Mouse (Mus musculus): ENCODE measurements around the gene Plscr3. TPM values are rescaled to one million over a fixed set of nuclear protein-coding genes. Genes with fewer than 3 reads are reported as not detected.
"Not testable (repeated sequence)": the region's sequence is repeated elsewhere in the genome, so short reads cannot be mapped to it uniquely, and the experiment has no call there.

Gene Plscr3
- total RNA-seq, 2 experiments from 2014 or later: 49.2 to 59.2 TPM

DNA sequence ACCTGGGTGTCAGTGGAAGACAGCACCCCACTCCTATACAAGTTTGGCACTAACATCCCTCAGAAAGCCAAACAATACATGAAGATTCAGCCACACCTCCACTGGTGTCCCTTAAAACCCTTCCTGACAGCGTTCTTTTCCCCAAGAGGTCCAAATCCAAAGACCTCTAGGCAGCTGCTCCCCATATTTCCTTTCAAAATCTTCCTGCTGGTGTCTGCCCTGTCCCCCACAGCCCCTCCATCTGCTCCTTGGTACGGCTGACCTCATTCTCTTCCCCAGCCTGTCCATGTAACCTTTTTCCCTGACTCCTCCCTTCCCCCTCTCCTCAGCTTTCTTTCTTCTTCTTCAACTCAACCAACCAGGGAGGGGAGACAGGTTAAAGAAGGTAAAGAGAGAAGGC lies 22.7 kb upstream of the Plscr3 start:
- no peak for DNase-seq

GRCm38 (mm10) chr11:69828832-69829231 lies 17.3 kb upstream of the Plscr3 start:
- DNase-seq: no peak

- DNase-seq: no peak
These were observed 12.6 kb upstream of the Plscr3 start for GRCm38 (mm10) chr11:69833554-69833953.

DNA sequence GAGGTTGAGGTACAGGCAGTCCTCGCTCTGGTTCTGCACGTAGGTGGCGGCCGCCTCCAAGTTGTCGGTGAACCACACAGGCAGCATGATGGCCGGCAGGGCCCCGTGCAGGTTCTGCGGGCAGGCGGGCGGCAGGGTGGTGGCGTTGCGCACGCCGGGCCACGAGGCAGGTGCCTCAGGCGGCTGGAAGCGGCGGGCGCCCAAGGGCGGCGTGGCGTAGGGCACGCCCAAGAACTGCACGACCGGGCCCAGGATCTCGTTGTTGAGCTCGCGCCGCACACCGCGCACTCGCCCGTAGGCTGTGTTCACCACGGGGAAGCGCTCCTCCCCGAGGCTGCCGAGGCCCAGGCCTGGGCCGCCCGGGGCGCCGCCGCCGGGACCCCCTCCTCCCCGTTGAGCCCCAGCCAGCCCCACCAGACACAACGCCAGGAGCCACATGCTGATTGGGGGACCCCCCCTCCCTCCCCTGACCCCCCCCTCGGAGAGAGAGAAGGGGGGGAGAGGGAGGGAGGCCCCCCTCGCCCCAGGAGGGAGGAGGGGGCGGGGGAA lies 12.1 kb upstream of the Plscr3 start:
- DNase-seq: peak; percentile 61

DNA sequence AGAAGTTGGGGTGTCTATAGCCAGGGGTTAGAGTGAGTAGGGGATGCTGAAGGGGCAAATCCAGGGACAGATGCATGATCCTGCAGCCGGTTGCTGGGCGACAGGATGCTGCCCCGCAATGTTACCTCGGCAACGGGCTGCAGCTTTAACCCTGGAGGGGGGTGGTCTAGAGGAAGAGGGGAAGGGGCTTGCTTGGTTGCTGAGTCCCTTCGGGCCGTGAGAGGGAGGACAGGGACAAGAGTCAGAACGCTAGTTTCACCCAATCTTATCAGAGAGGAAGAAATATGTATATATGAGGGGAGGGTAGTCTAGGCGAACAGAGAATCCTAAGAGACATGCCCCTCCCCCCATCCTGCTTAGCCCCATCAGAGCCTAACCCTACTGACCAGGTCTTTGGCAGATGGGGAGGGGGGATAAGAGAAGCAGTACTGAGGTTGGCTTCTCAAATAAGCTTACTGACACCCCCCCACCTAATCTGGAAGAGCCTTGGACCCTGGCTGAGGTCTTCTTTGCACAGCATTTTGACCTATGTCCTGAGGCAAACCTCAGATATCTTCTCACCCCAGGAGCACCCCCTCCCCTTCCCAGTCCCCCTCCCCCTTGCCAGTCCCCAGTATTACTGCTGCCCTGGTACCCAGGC lies 10.7 kb upstream of the Plscr3 start:
- no peak for DNase-seq

GRCm38 (mm10) chr11:69835966-69836335 lies 10.2 kb upstream of the Plscr3 start:
- no peak for DNase-seq

GRCm38 (mm10) chr11:69836703-69837576 lies 9.2 kb upstream of the Plscr3 start:
- peak; percentile 58 for DNase-seq

DNA sequence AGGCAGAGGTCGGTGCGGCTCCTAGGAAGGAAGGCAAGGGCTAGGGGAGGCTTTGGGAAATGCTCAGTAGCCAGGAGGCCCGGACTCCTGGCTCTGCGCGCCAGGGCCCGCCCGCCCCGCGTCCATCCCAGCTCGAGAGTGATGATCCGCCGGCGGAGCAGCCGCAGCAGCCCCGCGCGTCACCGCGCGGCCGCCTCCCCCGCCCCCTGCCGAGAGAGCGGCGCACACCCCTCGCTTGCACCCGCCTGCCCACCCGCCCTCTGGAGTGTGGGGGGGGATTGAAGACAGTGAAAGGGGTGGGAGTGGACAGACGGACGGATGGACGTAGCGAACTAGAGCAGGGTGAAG lies 8.6 kb upstream of the Plscr3 start, which contains the start of gene Nlgn2:
Nlgn2 (minus strand) TSS at position 181 of the 348 bp plus-strand sequence.
- no peak for DNase-seq

- DNase-seq: peak; percentile 94
These were observed 8.0 kb upstream of the Plscr3 start, which contains the start of gene Tmem256 for GRCm38 (mm10) chr11:69837952-69838713. Gene Tmem256, plus strand, starts transcription at chr11:69838514.

GRCm38 (mm10) chr11:69838714-69839104 lies 7.5 kb upstream of the Plscr3 start:
- no peak for DNase-seq

DNA sequence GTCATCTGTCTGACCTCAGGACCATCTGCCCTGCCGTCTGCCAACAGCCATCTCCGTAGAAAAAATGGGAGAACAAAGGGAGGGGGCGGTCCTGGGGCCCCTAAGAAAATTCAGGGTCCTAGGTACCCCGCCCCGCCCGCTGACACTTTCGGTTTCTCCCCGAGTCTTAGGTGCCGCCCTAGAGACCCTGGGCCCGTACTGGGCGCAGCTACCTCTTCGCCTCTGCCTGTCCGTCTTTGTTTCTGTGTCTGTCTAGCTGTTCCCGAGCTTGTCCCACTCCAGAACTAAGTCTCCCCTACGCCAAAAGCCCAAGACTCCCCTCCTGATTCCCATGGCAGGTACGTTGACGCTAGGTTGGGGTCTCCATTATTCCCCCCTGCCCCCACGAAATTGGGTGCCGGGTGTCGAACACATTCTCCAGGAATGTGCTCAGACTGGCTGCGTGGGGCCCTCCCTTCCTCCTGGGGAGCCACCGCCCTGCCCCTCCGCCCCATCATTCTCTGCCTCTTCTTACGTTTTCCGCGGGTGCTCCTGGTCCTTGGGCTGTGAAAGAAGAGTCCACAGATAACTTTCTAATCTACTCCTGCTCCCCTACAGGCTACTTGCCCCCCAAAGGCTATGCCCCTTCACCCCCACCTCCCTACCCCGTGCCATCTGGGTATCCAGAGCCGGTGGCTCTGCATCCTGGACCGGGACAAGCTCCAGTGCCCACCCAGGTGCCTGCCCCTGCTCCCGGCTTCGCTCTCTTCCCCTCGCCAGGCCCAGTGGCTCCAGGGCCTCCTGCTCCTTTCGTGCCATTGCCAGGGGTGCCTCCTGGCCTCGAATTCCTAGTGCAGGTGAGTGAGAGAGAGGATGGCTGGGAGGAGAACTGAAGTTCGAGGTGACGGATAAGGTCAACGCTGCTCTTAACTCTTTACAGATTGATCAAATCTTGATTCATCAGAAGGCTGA lies 837 bp downstream of the Plscr3 start:
- DNase-seq: peak; percentile 48

GRCm38 (mm10) chr11:69848021-69848420 lies 1.8 kb downstream of the Plscr3 start:
- DNase-seq: no peak

DNA sequence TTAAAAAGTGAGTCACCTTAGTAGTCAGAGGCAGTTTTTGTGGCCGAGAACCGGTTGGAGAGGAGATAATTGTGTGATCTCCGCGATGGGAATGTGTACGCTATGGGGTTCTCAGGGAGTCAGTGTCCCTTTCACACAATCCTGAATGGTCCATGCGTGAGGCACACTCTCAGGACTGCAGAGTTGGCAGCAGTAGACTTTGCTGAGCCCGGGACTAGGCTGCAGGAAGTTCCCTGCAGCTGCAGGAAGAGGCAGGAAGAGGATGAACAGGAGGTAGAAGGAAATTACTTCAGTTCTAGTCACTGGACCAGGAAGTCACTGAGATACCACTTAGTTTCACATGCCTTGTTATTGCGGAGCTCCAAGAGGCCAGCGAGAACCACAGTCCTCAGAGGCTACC lies 3.0 kb downstream of the Plscr3 start:
- DNase-seq: no peak

DNA sequence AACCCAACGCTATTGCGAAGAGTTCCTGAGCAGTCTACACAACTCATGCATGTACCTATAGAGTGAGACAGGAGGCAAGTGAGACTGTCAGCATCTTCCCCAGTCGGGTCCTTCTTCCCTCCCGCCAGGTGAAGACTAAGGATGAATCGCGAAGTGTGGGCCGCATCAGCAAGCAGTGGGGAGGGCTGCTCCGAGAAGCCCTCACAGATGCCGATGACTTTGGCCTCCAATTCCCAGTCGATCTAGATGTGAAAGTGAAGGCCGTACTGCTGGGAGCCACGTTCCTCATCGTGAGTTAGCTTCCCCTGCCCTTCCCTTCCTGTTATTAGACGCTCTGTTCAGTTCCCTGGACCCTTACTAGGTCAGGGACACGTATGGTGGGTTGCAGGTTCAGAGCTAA lies 3.7 kb downstream of the Plscr3 start:
- no peak for DNase-seq

DNA sequence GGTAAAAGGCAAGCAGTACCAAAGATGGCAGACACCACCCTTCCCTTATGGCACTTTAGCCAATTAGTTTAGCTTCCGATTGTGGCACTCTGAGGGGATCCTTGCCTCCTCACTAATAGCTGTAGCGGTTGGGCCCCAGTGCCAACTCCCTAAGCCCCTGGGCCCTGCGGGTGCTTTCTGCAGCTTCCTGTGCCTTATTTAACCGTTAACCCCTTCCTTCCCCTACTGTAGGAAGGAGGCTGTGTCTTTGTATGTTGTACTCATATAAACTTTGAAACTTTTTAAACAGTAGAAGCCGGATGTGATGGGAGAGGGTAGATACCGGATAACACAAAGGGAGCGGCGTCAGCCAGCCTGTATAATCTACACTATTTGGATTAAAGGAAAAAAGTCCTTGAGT lies 4.6 kb downstream of the Plscr3 start:
- DNase-seq: no peak

GRCm38 (mm10) chr11:69853994-69854393 lies 7.8 kb downstream of the Plscr3 start:
- DNase-seq: no peak

DNA sequence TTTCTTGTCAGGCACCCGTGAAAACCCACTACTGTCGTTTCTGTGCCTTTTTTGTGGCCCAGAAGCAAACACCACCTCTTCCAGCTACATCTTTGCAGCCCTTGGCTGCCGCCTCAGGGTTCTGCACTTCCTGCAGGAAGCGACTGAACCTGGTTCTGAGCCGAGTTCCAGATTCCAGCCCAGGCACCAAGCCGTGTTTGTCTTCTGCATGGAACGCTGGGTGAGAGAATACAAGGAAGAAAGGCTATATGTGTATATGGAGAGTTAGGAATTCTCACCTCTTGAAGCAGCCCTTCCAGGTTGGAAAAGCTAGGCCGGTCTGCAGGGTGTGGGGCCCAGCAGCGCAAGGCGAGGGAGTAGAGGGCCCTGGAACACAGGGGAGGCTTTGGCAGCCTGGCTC lies 8.5 kb downstream of the Plscr3 start:
- no peak for DNase-seq

DNA sequence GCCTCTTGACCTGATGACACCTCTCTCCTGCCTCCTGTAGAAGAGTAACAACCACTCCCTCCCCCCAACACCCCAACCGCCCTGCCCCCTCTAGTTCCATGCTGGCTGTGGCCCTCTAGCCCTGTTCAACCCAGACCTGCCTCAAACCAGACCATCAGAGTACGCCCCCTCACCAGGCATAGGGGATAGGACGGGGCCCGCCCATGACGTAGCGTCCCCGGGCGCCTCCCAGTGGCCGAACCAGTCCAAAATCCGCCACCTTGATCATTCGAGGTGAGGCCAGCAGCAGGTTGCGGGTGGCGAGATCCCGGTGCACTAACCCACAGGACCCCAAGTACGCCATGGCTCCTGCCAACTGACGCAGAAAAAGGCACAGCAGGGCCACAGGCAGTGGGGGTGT lies 9.2 kb downstream of the Plscr3 start:
- DNase-seq: peak; percentile 69

- no peak for DNase-seq
These were observed 12.2 kb downstream of the Plscr3 start, which contains the start of gene Tnk1 for GRCm38 (mm10) chr11:69858113-69858998. Gene Tnk1, minus strand, starts transcription at chr11:69858730.

DNA sequence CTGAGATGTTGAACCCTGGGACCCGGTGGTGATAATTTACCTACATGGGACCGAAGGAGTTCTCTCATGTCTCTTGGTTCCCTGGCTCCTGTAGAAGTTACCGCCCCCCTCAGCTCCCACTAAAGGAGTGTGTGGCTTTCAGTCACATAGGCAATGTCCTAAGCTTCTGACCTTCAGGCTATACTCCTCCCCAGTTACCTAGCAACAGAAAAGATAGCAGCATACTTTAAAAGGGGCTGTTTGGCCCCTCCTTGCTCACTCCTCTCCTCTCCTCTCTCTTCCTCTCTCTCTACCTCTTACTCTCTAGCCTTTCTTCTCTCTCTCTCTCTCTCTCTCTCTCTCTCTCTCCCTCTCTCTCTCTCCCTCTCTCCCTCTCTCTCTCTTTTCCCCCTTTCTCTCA lies 17.6 kb downstream of the Plscr3 start:
- DNase-seq: not testable (repeated sequence)

All from adrenal gland, postnatal 10 days (tissue).